Mouse (Mus musculus) G1E (cell line): Measurements from ENCODE around the gene Rcor1.

Experiments
- CTCF ChIP-seq: IDR thresholded peaks from 2 replicates; pipeline ENCODE4 v1.5.1; 2012; ENCODE audit warnings: low read depth, low read length, inconsistent platforms, mixed read lengths
- GATA1 ChIP-seq: IDR thresholded peaks from 2 replicates; pipeline ENCODE4 v1.6.1; 2012; ENCODE audit warnings: borderline replicate concordance, low read length, inconsistent platforms, mixed read lengths
- POLR2AphosphoS5 ChIP-seq: IDR thresholded peaks from 2 replicates; pipeline ENCODE4 v1.6.1; 2012; ENCODE audit warnings: low read depth, low read length, inconsistent platforms; ENCODE audit not compliant: insufficient replicate concordance
- TAL1 ChIP-seq: conservative IDR thresholded peaks from 2 replicates; pipeline ENCODE4 v1.6.1; 2012; ENCODE audit warnings: low read depth, low read length, inconsistent platforms, mixed read lengths

DNA sequence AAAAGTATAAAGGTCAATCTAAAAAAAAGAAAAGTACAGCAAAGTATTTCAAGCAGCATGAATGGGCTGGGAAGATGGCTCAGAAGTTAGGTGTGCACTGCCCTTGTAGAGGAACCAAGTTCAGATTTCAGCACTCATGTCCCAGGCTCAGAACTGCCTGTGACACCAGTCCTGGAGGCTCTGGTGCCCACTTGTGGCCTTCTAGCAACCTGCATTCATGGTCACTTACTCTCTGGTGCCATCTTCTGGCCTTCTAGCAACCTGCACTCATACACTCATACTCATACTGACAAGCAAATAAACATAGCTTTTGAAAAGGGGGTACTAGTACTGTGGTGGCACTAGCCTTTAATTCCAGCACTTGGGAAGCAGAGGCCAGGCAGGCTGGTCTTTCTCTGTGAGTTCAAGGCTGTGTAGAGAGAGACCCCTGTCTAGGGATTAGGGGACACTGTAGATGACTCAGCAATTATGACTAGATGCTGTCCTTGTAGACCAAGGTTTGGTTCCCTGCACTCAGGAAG is 83.2 kb downstream of the Rcor1 start:
- TF ChIP-seq GATA1 (no peak), CTCF (peak; percentile 64; the same call in 1 of the 2 replicates), POLR2AphosphoS5 (no peak), TAL1 (no peak)
